Mouse (Mus musculus) layer of hippocampus, postnatal 10 days (tissue): Measurements from ENCODE around the gene Yipf6. TPM values are rescaled to one million over a fixed set of nuclear protein-coding genes. Genes with fewer than 3 reads are reported as not detected.
"Not testable (repeated sequence)": the region's sequence is repeated elsewhere in the genome, so short reads cannot be mapped to it uniquely, and the experiment has no call there.

Source experiments
- DNase-seq, 2 experiments: peaks; one replicate each; pipeline ENCODE4 v3.0.0; 2021; ENCODE audit warnings: low spot score in 2 of 2
- long read RNA-seq: library from polyadenylated mRNA; stranded (forward); transcript quantifications from one replicate; pipeline ENCODE4 v2.0.0, GENCODE M21; 2023
- total RNA-seq, 2 experiments: library from RNA; stranded (reverse); gene quantifications; 2 replicates each; pipeline ENCODE4 v1.2.3; 2021

Gene Yipf6
- 10 to 100 TPM; 35.9 to 37.2 TPM for total RNA-seq
- long read RNA-seq, full-length matches to known transcripts, result 15 of 30 reads
- long read RNA-seq, partial matches to known transcripts, result 1 of 30 reads
- long read RNA-seq, other reads (novel, unspliced or antisense), result 14 of 30 reads

- no peak for DNase-seq
Observed at GRCm38 (mm10) chrX:98936101-98936500, at the start of gene Yipf6. Gene Yipf6 (plus strand): TSS chrX:98936316.

- no peak for DNase-seq
Observed at GRCm38 (mm10) chrX:98890072-98890405, 46.1 kb upstream of the Yipf6 start.

- peak; percentile 66 to 73 for DNase-seq
Observed at GRCm38 (mm10) chrX:98890406-98891116, 45.6 kb upstream of the Yipf6 start, which contains the start of gene Ophn1. Gene Ophn1 (minus strand): TSS chrX:98891025.

- DNase-seq, result peak; percentile 7 to 27
Observed at GRCm38 (mm10) chrX:98898307-98898706, 37.8 kb upstream of the Yipf6 start.

GRCm38 (mm10) chrX:98904226-98904625, 31.9 kb upstream of the Yipf6 start:
- DNase-seq, result no peak

- DNase-seq, result no peak
Observed at GRCm38 (mm10) chrX:98908910-98909309, 27.2 kb upstream of the Yipf6 start.

GRCm38 (mm10) chrX:98919423-98919822, 16.7 kb upstream of the Yipf6 start:
- DNase-seq, result peak; percentile 20 to 21

GRCm38 (mm10) chrX:98936707-98937554, 815 bp downstream of the Yipf6 start:
- DNase-seq, result peak; percentile 98

- peak; percentile 92 to 94 for DNase-seq
Observed at GRCm38 (mm10) chrX:98937555-98938294, 1.6 kb downstream of the Yipf6 start.

- DNase-seq, result peak; percentile 9 to 19
Observed at GRCm38 (mm10) chrX:98953941-98954340, 17.8 kb downstream of the Yipf6 start.

GRCm38 (mm10) chrX:98958287-98958686, 22.2 kb downstream of the Yipf6 start:
- no peak for DNase-seq

GRCm38 (mm10) chrX:98959050-98959449, 22.9 kb downstream of the Yipf6 start:
- DNase-seq, result no peak

GRCm38 (mm10) chrX:98963742-98964141, 27.6 kb downstream of the Yipf6 start:
- no peak for DNase-seq

- DNase-seq, result no peak
Observed at GRCm38 (mm10) chrX:98964513-98964912, 28.4 kb downstream of the Yipf6 start.

- not testable (repeated sequence) for DNase-seq
Observed at GRCm38 (mm10) chrX:98986611-98987010, 50.5 kb downstream of the Yipf6 start.

- DNase-seq, result peak; percentile 59 to 62
Observed at GRCm38 (mm10) chrX:98989574-98989973, 53.5 kb downstream of the Yipf6 start.

Other genes with a start within 250 kb of the Yipf6 start
- 10 to 100 TPM; 38.1 to 40.3 TPM for gene Ophn1, start 45.3 kb upstream of the Yipf6 start, total RNA-seq
- 1 to 10 TPM; 8.6 to 8.9 TPM for gene Stard8, start 66.9 kb downstream of the Yipf6 start, total RNA-seq
- 10 to 100 TPM; 11.1 to 13.8 TPM for gene Efnb1, start 199.8 kb downstream of the Yipf6 start, total RNA-seq